Mouse (Mus musculus) ES-E14 (cell line): ENCODE results near the gene Etnk2. TPM values are rescaled to one million over a fixed set of nuclear protein-coding genes. Genes with fewer than 3 reads are reported as not detected.

Source experiments
- DNase-seq: peaks from one replicate; pipeline ENCODE4 v3.0.0-alpha.2; 2013; ENCODE audit warnings: low read depth, low spot score
- H3K27ac ChIP-seq: 2 replicates; pipeline ENCODE4 v1.5.1; 2012; ENCODE audit warnings: low read depth, mild to moderate bottlenecking, low read length, moderate library complexity, mixed read lengths; ENCODE audit not compliant: poor library complexity, insufficient read depth, severe bottlenecking
- H3K36me3 ChIP-seq: 2 replicates; pipeline ENCODE4 v1.6.1; 2012; ENCODE audit warnings: mild to moderate bottlenecking, low read length, moderate library complexity, mixed read lengths; ENCODE audit not compliant: control insufficient read depth, poor library complexity, insufficient read depth, severe bottlenecking
- H3K4me1 ChIP-seq, 2 experiments: fragments of 150-350 bp in 1 of 2; sonication (generic) in 1 of 2; 2 replicates each; pipeline ENCODE4 v1.6.1; 2012; ENCODE audit warnings: low read length in 2 of 2, mild to moderate bottlenecking in 1 of 2, mixed read lengths in 1 of 2; ENCODE audit not compliant: control insufficient read depth in 2 of 2, insufficient read depth in 2 of 2, poor library complexity in 1 of 2
- H3K4me3 ChIP-seq, 2 experiments: fragments of 150-350 bp in 1 of 2; sonication (generic) in 1 of 2; 2 replicates each; pipeline ENCODE4 v1.5.1; 2012; ENCODE audit warnings: low read length in 2 of 2, low read depth in 1 of 2, mild to moderate bottlenecking in 1 of 2, mixed read lengths in 1 of 2; ENCODE audit not compliant: insufficient read depth in 1 of 2, poor library complexity in 1 of 2, severe bottlenecking in 1 of 2
- H3K9ac ChIP-seq: 2 replicates; pipeline ENCODE4 v1.6.1; 2012; ENCODE audit warnings: low read depth, mild to moderate bottlenecking, low read length, mixed read lengths; ENCODE audit not compliant: poor library complexity, insufficient read depth, severe bottlenecking
- H3K9me3 ChIP-seq: fragments of 150-350 bp; sonication (generic); 2 replicates; pipeline ENCODE4 v1.6.1; 2012; ENCODE audit warnings: low read depth, mild to moderate bottlenecking, low read length; ENCODE audit not compliant: control insufficient read depth, insufficient read depth
- CHD2 ChIP-seq: IDR thresholded peaks from 2 replicates; pipeline ENCODE4 v1.6.1; 2014; ENCODE audit warnings: mild to moderate bottlenecking, low read depth, low read length, inconsistent platforms
- HCFC1 ChIP-seq: IDR thresholded peaks from 2 replicates; pipeline ENCODE4 v1.6.1; 2012; ENCODE audit warnings: low read length, inconsistent platforms, borderline replicate concordance; ENCODE audit not compliant: insufficient read depth
- MAFK ChIP-seq: IDR thresholded peaks from 2 replicates; pipeline ENCODE4 v1.6.1; 2014; ENCODE audit warnings: mild to moderate bottlenecking, low read depth, low read length, inconsistent platforms; ENCODE audit not compliant: insufficient read depth
- ZC3H11A ChIP-seq: IDR thresholded peaks from 2 replicates; pipeline ENCODE4 v1.6.1; 2012; ENCODE audit warnings: low read depth, mild to moderate bottlenecking, inconsistent platforms, low read length, borderline replicate concordance
- ZNF384 ChIP-seq: IDR thresholded peaks from 2 replicates; pipeline ENCODE4 v1.6.1; 2012; ENCODE audit warnings: low read depth, low read length, inconsistent platforms
- in situ Hi-C, 2 experiments: fragments of 600-800 bp; cut with MboI; formaldehyde crosslinking; loops; one replicate each; pipeline ENCODE4 v1.15.1; 2025; ENCODE audit warnings: low sequenced_read_pairs in 2 of 2, inconsistent platforms in 1 of 2; ENCODE audit not compliant: unreplicated experiment in 2 of 2
- total RNA-seq: library from RNA; depleted of rRNA; stranded (reverse); fragments of 300-350 nt; gene quantifications from 2 replicates; pipeline ENCODE4 v1.2.3, GENCODE M21; 2012

The Etnk2 gene
- total RNA-seq, 1 experiment: 4.8 TPM

- H3K9me3 ChIP-seq: no peaks in the 10 kb centered on the region
- in situ Hi-C loops: no loop called here
- no peak overlapping the region for H3K27ac ChIP-seq
- H3K36me3 ChIP-seq: no peaks in the 10 kb centered on the region
- H3K9ac ChIP-seq: no peak overlapping the region
- H3K4me1 ChIP-seq: peaks cover 7 to 28% of the 10 kb centered on the region in 2 experiments; a peak in 3 of 4 replicates
- DNase-seq: no peak
- TF ChIP-seq CHD2: no peak
- TF ChIP-seq ZC3H11A: no peak
- TF ChIP-seq ZNF384: no peak
- TF ChIP-seq MAFK: no peak
- no peak for TF ChIP-seq HCFC1
- no peak overlapping the region for H3K4me3 ChIP-seq
Measured at GRCm38 (mm10) chr1:133407436-133407835, 44.1 kb downstream of the Etnk2 start.

- Histone ChIP-seq H3K9me3 (no peaks in the 10 kb centered on the region), H3K36me3 (no peaks in the 10 kb centered on the region), H3K9ac (no peak overlapping the region), H3K4me1 (peaks cover 7 to 28% of the 10 kb centered on the region in 2 experiments; a peak in 3 of 4 replicates), H3K27ac (no peak overlapping the region), H3K4me3 (no peak overlapping the region)
- TF ChIP-seq MAFK (no peak), CHD2 (no peak), ZNF384 (no peak), HCFC1 (no peak), ZC3H11A (no peak)
- in situ Hi-C loops: no loop called here
- DNase-seq: no peak
Measured at GRCm38 (mm10) chr1:133408321-133408720, 44.9 kb downstream of the Etnk2 start.

- H3K9me3 ChIP-seq: no peaks in the 10 kb centered on the region
- H3K9ac ChIP-seq: no peak overlapping the region
- no peak for TF ChIP-seq CHD2
- no peak for TF ChIP-seq ZC3H11A
- TF ChIP-seq MAFK: no peak
- no peak for TF ChIP-seq HCFC1
- no peak for TF ChIP-seq ZNF384
- H3K4me1 ChIP-seq: peaks cover 7 to 30% of the 10 kb centered on the region in 2 experiments; a peak in 3 of 4 replicates
- in situ Hi-C loops: no loop called here
- no peak for DNase-seq
- H3K36me3 ChIP-seq: no peaks in the 10 kb centered on the region
- no peak overlapping the region for H3K27ac ChIP-seq
- H3K4me3 ChIP-seq: no peak overlapping the region; a peak in 1 of 4 replicates
Measured at GRCm38 (mm10) chr1:133408880-133409516, 45.6 kb downstream of the Etnk2 start.

GRCm38 (mm10) chr1:133409786-133410185 is 46.4 kb downstream of the Etnk2 start:
- TF ChIP-seq HCFC1 (no peak), MAFK (no peak), CHD2 (no peak), ZC3H11A (no peak), ZNF384 (no peak)
- Histone ChIP-seq H3K36me3 (no peaks in the 10 kb centered on the region), H3K9me3 (no peaks in the 10 kb centered on the region), H3K27ac (no peak overlapping the region), H3K4me3 (no peak overlapping the region), H3K4me1 (peaks cover 7 to 35% of the 10 kb centered on the region in 2 experiments; a peak in 3 of 4 replicates), H3K9ac (no peak overlapping the region)
- in situ Hi-C loops: no loop called here
- no peak for DNase-seq

GRCm38 (mm10) chr1:133411506-133412147 is 48.3 kb downstream of the Etnk2 start:
- DNase-seq: no peak
- Histone ChIP-seq H3K4me1 (peaks cover 8 to 52% of the 10 kb centered on the region in 2 experiments), H3K36me3 (no peaks in the 10 kb centered on the region), H3K27ac (peak overlapping the region; percentile 58; the same call in 1 of the 2 replicates), H3K4me3 (no peak overlapping the region), H3K9ac (no peak overlapping the region), H3K9me3 (no peaks in the 10 kb centered on the region)
- in situ Hi-C loops: no loop called here
- TF ChIP-seq CHD2 (no peak), HCFC1 (no peak), MAFK (no peak), ZC3H11A (no peak), ZNF384 (no peak)
